Mouse (Mus musculus) cerebellum, adult 9-11 months (tissue): Measurements from ENCODE around the gene Vgll4.
"Not testable (repeated sequence)": the region's sequence is repeated elsewhere in the genome, so short reads cannot be mapped to it uniquely, and the experiment has no call there.

Source experiments
- DNase-seq: peaks from one replicate; pipeline ENCODE4 v3.0.0; 2022

Gene Vgll4

GRCm38 (mm10) chr6:114891771-114892170 is 78.0 kb downstream of the Vgll4 start:
- no peak for DNase-seq

- no peak for DNase-seq
Observed at GRCm38 (mm10) chr6:114891272-114891671, 78.5 kb downstream of the Vgll4 start.

GRCm38 (mm10) chr6:114890411-114891115 is 79.2 kb downstream of the Vgll4 start:
- DNase-seq: peak; percentile 84

DNA sequence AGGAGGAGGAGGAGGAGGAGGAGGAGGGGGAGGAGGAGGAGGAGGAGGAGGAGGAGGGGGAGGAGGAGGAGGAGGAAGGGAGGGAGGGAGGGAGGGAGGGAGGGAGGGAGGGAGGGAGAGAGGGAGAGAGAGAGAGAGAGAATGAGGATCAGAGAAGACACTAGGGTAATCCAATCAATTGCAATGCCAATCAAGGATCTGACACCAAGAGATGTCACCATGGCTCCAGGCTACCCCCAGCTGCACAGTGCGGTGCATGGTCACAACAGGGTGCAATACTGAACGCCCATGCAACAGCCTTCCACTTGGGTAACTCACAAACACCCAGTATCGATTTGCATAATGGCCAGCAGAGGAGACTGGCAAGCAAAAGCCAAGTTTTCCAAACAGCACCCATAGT is 79.8 kb downstream of the Vgll4 start:
- not testable (repeated sequence) for DNase-seq

- DNase-seq: peak; percentile 50
Observed at GRCm38 (mm10) chr6:114888922-114889321, 80.9 kb downstream of the Vgll4 start.

GRCm38 (mm10) chr6:114886504-114887361 is 83.1 kb downstream of the Vgll4 start:
- DNase-seq: no peak

DNA sequence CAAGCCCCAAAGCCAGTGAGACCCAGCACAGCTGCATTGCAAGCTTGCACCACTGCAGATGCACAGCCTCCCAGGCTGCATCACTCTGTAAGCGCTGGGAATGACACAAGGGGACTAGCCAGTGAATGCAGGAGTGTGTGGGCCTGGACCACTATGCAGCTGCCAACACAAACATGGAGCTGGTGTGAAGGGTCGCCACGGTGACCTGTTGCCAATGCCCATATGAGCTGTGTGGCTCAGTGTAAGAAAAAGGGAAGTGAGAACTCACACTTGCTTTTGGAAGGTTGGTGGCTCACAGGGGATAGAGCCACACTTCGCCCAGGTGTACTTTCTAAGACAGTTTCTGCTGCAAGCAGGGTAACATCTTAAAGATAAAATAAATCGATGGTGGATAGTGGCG is 83.8 kb downstream of the Vgll4 start:
- DNase-seq: no peak

- no peak for DNase-seq
Observed at GRCm38 (mm10) chr6:114885129-114885528, 84.7 kb downstream of the Vgll4 start.

- peak; percentile 49 for DNase-seq
Observed at GRCm38 (mm10) chr6:114883261-114883740, 86.5 kb downstream of the Vgll4 start.

DNA sequence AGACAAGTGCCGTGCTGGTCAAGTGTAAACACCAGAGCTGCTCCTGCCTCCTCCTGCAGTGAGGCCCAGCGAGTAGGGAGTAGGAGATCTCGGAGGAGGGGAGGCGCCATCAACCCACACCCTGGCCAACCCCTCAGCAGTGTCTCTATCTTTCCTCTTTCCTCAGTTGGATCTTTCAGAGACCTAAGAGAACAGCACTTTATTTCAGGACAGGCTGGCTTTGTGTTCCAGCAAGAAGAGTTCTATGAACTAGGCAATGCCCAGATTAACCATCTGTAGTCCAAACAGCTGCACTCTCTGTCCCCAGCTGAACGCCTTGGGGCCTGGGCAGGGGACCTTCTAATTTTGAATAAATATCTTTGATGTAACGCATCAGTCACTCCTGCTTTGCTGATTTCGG is 87.1 kb downstream of the Vgll4 start:
- DNase-seq: no peak

DNA sequence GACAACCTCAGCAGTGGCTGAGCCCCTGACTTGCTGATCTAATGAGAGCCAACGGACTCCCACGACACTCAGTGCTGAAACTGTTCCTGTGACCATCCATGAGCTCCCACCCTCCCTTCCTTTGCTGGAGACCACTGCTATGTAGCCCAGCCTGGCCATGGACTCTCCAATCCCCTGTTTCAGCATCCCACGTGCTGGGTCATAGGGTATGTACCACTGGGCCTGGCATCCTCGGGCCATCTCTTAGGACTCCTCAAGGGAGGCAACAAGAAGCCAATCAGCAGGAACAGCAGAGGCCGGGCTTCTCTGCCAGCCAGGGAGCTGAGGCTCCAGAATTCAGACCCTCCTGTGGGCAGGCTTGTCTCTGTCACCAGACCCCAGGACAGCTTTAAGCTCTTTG is 87.6 kb downstream of the Vgll4 start:
- no peak for DNase-seq

GRCm38 (mm10) chr6:114880798-114881197 is 89.0 kb downstream of the Vgll4 start:
- no peak for DNase-seq

DNA sequence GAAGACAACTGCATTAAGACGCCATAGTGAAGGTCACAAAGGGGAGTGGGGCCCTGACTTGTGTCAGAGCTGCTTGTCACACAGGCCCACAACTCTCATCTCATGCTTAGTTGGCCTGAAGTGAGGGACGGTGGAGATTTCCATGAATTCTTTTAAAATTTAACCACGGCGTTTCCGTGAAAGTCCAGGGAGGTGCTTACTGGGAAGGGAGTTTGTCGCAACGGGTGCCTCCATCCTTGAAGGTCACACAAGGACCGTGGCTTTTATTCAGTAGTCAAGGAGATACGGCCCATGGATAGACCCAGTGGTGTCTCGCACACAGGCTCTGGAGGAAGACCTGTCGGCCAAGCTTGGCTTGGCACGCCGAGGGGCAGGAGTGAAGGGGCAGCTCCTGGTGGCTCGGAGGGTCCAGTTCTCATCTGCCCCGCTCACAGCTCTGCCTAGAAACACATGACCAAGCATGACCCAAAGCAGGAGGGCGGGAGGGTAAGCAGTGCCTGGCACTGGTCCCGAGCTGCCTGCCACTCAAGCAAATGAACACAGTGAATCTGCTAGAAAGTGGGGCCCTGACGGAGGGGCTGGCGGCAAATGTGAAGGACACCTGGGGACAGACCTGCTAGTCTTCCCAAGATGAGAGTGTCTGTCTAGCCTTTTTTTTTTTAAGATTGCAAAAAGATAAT is 90.8 kb downstream of the Vgll4 start:
- no peak for DNase-seq

GRCm38 (mm10) chr6:114876546-114876945 is 93.2 kb downstream of the Vgll4 start:
- DNase-seq: no peak

- no peak for DNase-seq
Observed at GRCm38 (mm10) chr6:114876033-114876432, 93.8 kb downstream of the Vgll4 start.

- DNase-seq: peak; percentile 90
Observed at GRCm38 (mm10) chr6:114875018-114875558, 94.7 kb downstream of the Vgll4 start.

GRCm38 (mm10) chr6:114874138-114874928 is 95.5 kb downstream of the Vgll4 start:
- peak; percentile 75 for DNase-seq

- DNase-seq: no peak
Observed at GRCm38 (mm10) chr6:114873808-114874137, 96.0 kb downstream of the Vgll4 start.

- no peak for DNase-seq
Observed at GRCm38 (mm10) chr6:114871010-114871660, 98.7 kb downstream of the Vgll4 start.

- no peak for DNase-seq
Observed at GRCm38 (mm10) chr6:114869501-114870076, 100.2 kb downstream of the Vgll4 start.

DNA sequence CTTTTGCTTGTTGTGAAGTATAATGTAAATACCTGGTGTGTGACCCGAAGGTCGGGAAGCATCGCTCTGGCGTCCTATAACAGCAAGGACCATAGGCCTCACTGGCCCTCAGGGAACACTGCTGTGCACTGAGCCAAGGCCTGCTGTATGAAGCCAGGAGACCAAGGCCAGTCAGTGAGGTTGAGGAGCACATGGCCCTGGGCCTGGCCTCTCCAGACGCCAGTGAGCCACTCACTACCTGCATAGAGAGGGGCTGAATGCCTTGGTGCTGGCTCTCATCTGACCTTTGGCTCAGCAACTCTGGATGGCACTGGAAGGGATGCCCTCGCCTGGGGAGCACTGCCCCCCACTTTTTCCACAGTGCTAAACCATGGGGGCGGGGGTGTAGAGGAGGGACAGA is 101.1 kb downstream of the Vgll4 start:
- no peak for DNase-seq

DNA sequence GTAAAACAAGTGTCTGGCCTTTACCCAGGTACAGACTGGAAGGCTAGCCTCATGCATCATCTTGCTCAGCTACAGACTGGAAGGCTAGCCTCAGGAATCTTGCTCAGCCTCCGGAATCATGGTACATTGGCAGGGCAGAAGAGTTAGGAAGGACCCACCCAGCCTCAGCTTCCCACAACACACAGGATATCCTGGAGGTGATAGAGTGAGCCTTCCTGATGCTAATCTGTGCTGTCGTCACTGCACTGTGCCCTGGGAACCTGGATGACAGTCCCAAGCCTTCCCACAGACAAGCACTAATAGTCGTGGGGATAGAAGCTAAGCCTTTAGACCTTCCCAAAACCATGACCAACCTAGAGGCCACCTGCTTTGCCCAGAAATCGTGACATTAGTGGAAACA is 103.2 kb downstream of the Vgll4 start:
- DNase-seq: no peak
